Mouse (Mus musculus): Measurements from ENCODE around the gene Rnd1. TPM values are rescaled to one million over a fixed set of nuclear protein-coding genes. Genes with fewer than 3 reads are reported as not detected.

Rnd1 gene
- total and polyA plus RNA-seq, 2 experiments from 2014 or later, result 1.1 to 7.1 TPM

GRCm38 (mm10) chr15:98680660-98681059 lies 3.4 kb upstream of the Rnd1 start:
- Histone ChIP-seq H3K36me3 (replicated peaks; ENCODE audit: control insufficient read depth, insufficient read depth, low read length) (no peaks in the 10 kb centered on the region), H3K27ac (ENCODE audit: low read depth) (no peak overlapping the region), H3K4me1 (ENCODE audit: control insufficient read depth, insufficient read depth) (peaks cover 13% of the 10 kb centered on the region), H3K9ac (replicated peaks; ENCODE audit: low read depth, low read length) (no peak overlapping the region), H3K9me3 (replicated peaks; ENCODE audit: control insufficient read depth, low read length) (no peaks in the 10 kb centered on the region), H3K4me3 (ENCODE audit: low read depth, low read length) (no peak overlapping the region), H3K27me3 (ENCODE audit: control insufficient read depth, insufficient read depth, low read length) (peaks cover 12% of the 10 kb centered on the region), H3K4me2 (ENCODE audit: low read depth, low read length) (no peak overlapping the region)
- WGBS, result 65% methylated on average over 8 of the region's 8 CpGs
- DNase-seq (ENCODE audit: low spot score) (no peak), ATAC-seq (ENCODE audit: insufficient read depth, low read depth) (no peak)
- TF ChIP-seq EP300 (IDR thresholded peaks at IDR 0.05; ENCODE audit: low read depth) (no peak), CTCF (IDR thresholded peaks at IDR 0.05; ENCODE audit: low read depth) (no peak)

- Histone ChIP-seq H3K4me3 (ENCODE audit: low read depth, low read length) (no peak overlapping the region), H3K36me3 (replicated peaks; ENCODE audit: control insufficient read depth, insufficient read depth, low read length) (no peaks in the 10 kb centered on the region), H3K9ac (replicated peaks; ENCODE audit: low read depth, low read length) (no peak overlapping the region), H3K4me1 (ENCODE audit: control insufficient read depth, insufficient read depth) (peaks cover 17% of the 10 kb centered on the region), H3K27me3 (ENCODE audit: control insufficient read depth, insufficient read depth, low read length) (peaks cover 24% of the 10 kb centered on the region), H3K9me3 (replicated peaks; ENCODE audit: control insufficient read depth, low read length) (no peaks in the 10 kb centered on the region), H3K4me2 (ENCODE audit: low read depth, low read length) (no peak overlapping the region), H3K27ac (ENCODE audit: low read depth) (no peak overlapping the region)
- DNase-seq (ENCODE audit: low spot score), result no peak
- TF ChIP-seq EP300 (IDR thresholded peaks at IDR 0.05; ENCODE audit: low read depth), result no peak
- TF ChIP-seq CTCF (IDR thresholded peaks at IDR 0.05; ENCODE audit: low read depth), result no peak
- 56% methylated on average over 7 of the region's 7 CpGs for WGBS
- ATAC-seq (ENCODE audit: insufficient read depth, low read depth), result no peak
Measured at GRCm38 (mm10) chr15:98677977-98678376, 716 bp upstream of the Rnd1 start.

- peaks cover 24% of the 10 kb centered on the region for H3K27me3 ChIP-seq (ENCODE audit: control insufficient read depth, insufficient read depth, low read length)
- no peak for TF ChIP-seq CTCF (IDR thresholded peaks at IDR 0.05; ENCODE audit: low read depth)
- TF ChIP-seq EP300 (IDR thresholded peaks at IDR 0.05; ENCODE audit: low read depth), result no peak
- H3K27ac ChIP-seq (ENCODE audit: low read depth), result no peak overlapping the region
- no peak overlapping the region for H3K9ac ChIP-seq (replicated peaks; ENCODE audit: low read depth, low read length)
- DNase-seq (ENCODE audit: low spot score), result no peak
- ATAC-seq (ENCODE audit: insufficient read depth, low read depth), result no peak
- H3K4me2 ChIP-seq (ENCODE audit: low read depth, low read length), result peak overlapping the region; percentile 66
- H3K9me3 ChIP-seq (replicated peaks; ENCODE audit: control insufficient read depth, low read length), result no peaks in the 10 kb centered on the region
- no peaks in the 10 kb centered on the region for H3K36me3 ChIP-seq (replicated peaks; ENCODE audit: control insufficient read depth, insufficient read depth, low read length)
- peaks cover 27% of the 10 kb centered on the region for H3K4me1 ChIP-seq (ENCODE audit: control insufficient read depth, insufficient read depth)
- 6% methylated on average over 9 of the region's 9 CpGs for WGBS
- H3K4me3 ChIP-seq (ENCODE audit: low read depth, low read length), result peak overlapping the region; percentile 39
Measured at GRCm38 (mm10) chr15:98676471-98676870, 790 bp downstream of the Rnd1 start.

- no peak overlapping the region; the same call in 1 of the 2 replicates for H3K9ac ChIP-seq (replicated peaks; ENCODE audit: low read depth, low read length)
- DNase-seq (ENCODE audit: low spot score) (no peak), ATAC-seq (ENCODE audit: insufficient read depth, low read depth) (no peak)
- peak overlapping the region; percentile 66 for H3K4me2 ChIP-seq (ENCODE audit: low read depth, low read length)
- no peak overlapping the region for H3K27ac ChIP-seq (ENCODE audit: low read depth)
- peak overlapping the region; percentile 39 for H3K4me3 ChIP-seq (ENCODE audit: low read depth, low read length)
- peaks cover 24% of the 10 kb centered on the region for H3K27me3 ChIP-seq (ENCODE audit: control insufficient read depth, insufficient read depth, low read length)
- WGBS, result 12% methylated on average over 14 of the region's 14 CpGs
- no peaks in the 10 kb centered on the region for H3K36me3 ChIP-seq (replicated peaks; ENCODE audit: control insufficient read depth, insufficient read depth, low read length)
- no peaks in the 10 kb centered on the region for H3K9me3 ChIP-seq (replicated peaks; ENCODE audit: control insufficient read depth, low read length)
- TF ChIP-seq CTCF (IDR thresholded peaks at IDR 0.05; ENCODE audit: low read depth), result no peak
- no peak for TF ChIP-seq EP300 (IDR thresholded peaks at IDR 0.05; ENCODE audit: low read depth)
- peaks cover 27% of the 10 kb centered on the region for H3K4me1 ChIP-seq (ENCODE audit: control insufficient read depth, insufficient read depth)
Measured at GRCm38 (mm10) chr15:98675634-98676250, 1.5 kb downstream of the Rnd1 start.

- Histone ChIP-seq H3K9me3 (replicated peaks; ENCODE audit: control insufficient read depth, low read length) (no peaks in the 10 kb centered on the region), H3K27ac (ENCODE audit: low read depth) (no peak overlapping the region), H3K9ac (replicated peaks; ENCODE audit: low read depth, low read length) (no peak overlapping the region; the same call in 1 of the 2 replicates), H3K4me3 (ENCODE audit: low read depth, low read length) (0 out of 2 replicates have a peak overlapping the region, but pooled peaks have one; percentile 39), H3K36me3 (replicated peaks; ENCODE audit: control insufficient read depth, insufficient read depth, low read length) (no peaks in the 10 kb centered on the region), H3K4me1 (ENCODE audit: control insufficient read depth, insufficient read depth) (peaks cover 27% of the 10 kb centered on the region), H3K27me3 (ENCODE audit: control insufficient read depth, insufficient read depth, low read length) (peaks cover 24% of the 10 kb centered on the region), H3K4me2 (ENCODE audit: low read depth, low read length) (peak overlapping the region; percentile 66; the same call in 1 of the 2 replicates)
- no peak for ATAC-seq (ENCODE audit: insufficient read depth, low read depth)
- TF ChIP-seq EP300 (IDR thresholded peaks at IDR 0.05; ENCODE audit: low read depth) (no peak), CTCF (IDR thresholded peaks at IDR 0.05; ENCODE audit: low read depth) (no peak)
- WGBS, result 29% methylated on average over 11 of the region's 11 CpGs
- DNase-seq (ENCODE audit: low spot score), result no peak
Measured at GRCm38 (mm10) chr15:98674994-98675545, 2.2 kb downstream of the Rnd1 start.

Data from heart, postnatal 0 days (tissue).